Mouse (Mus musculus) stomach, embryonic 15.5 days (tissue): ENCODE results near the gene Ciart. TPM values are rescaled to one million over a fixed set of nuclear protein-coding genes. Genes with fewer than 3 reads are reported as not detected.
"Not testable (repeated sequence)": the region's sequence is repeated elsewhere in the genome, so short reads cannot be mapped to it uniquely, and the experiment has no call there.

Experiments
- ATAC-seq: fragments of 200-750 bp; cut with Nextera tagmentation; 2 replicates; pipeline ENCODE4 v1.8.0; 2017; ENCODE audit warnings: low read depth, moderate number of reproducible peaks, moderate TSS enrichment; ENCODE audit not compliant: insufficient read depth, low FRiP score
- H3K27ac ChIP-seq: fragments of 300-500 bp; sonication (generic); 2 replicates; pipeline ENCODE4 v1.5.1; 2015; ENCODE audit warnings: mild to moderate bottlenecking, inconsistent platforms
- H3K27me3 ChIP-seq: fragments of 300-500 bp; sonication (generic); replicated peaks from 2 replicates; pipeline ENCODE4 v1.6.1; 2015; ENCODE audit warnings: inconsistent platforms
- H3K36me3 ChIP-seq: fragments of 300-500 bp; sonication (generic); 2 replicates; pipeline ENCODE4 v1.6.1; 2015; ENCODE audit warnings: inconsistent platforms
- H3K4me1 ChIP-seq: fragments of 300-500 bp; sonication (generic); 2 replicates; pipeline ENCODE4 v1.6.1; 2015; ENCODE audit warnings: inconsistent platforms
- H3K4me2 ChIP-seq: fragments of 300-500 bp; sonication (generic); 2 replicates; pipeline ENCODE4 v1.6.1; 2015; ENCODE audit warnings: mild to moderate bottlenecking, inconsistent platforms
- H3K4me3 ChIP-seq: fragments of 300-500 bp; sonication (generic); replicated peaks from 2 replicates; pipeline ENCODE4 v1.5.1; 2015; ENCODE audit warnings: inconsistent platforms
- H3K9ac ChIP-seq: fragments of 300-500 bp; sonication (generic); 2 replicates; pipeline ENCODE4 v1.6.1; 2015; ENCODE audit warnings: inconsistent platforms
- H3K9me3 ChIP-seq: fragments of 300-500 bp; sonication (generic); 2 replicates; pipeline ENCODE4 v1.6.1; 2016; ENCODE audit warnings: inconsistent platforms
- whole genome bisulfite sequencing: fragments of 180-500 bp; shearing (Covaris S2); methylation state at CpG from one replicate; pipeline ENCODE4 v1.1.7; 2015; 5-methylcytosine and 5-hydroxymethylcytosine counted together
- polyA plus RNA-seq: library from polyadenylated mRNA; unstranded; fragments of >200 nt; fragmentation: Nextera tagmentation; extraction: Ambion mirVana; gene quantifications from 2 replicates; pipeline ENCODE4 v1.2.1, GENCODE M21; 2015

Ciart gene
- polyA plus RNA-seq, 1 experiment from 2014 or later, result 5.6 TPM

GRCm38 (mm10) chr3:95858278-95858677 lies 23.8 kb downstream of the Ciart start:
- 68% methylated on average over 3 of the region's 3 CpGs for WGBS
- H3K9ac ChIP-seq, ATAC-seq: not testable (repeated sequence)

GRCm38 (mm10) chr3:95857050-95857449 lies 25.0 kb downstream of the Ciart start:
- not testable (repeated sequence) for H3K4me1 ChIP-seq, ATAC-seq, H3K4me3 ChIP-seq, H3K36me3 ChIP-seq, H3K27ac ChIP-seq, H3K9me3 ChIP-seq, H3K4me2 ChIP-seq, H3K27me3 ChIP-seq, H3K9ac ChIP-seq
- 74% methylated on average over 1 of the region's 1 CpGs for WGBS

More at GRCm38 (mm10) chr3:95858278-95858677, 23.8 kb downstream of the Ciart start:
- H3K9me3 ChIP-seq, H3K36me3 ChIP-seq, H3K27me3 ChIP-seq, H3K4me3 ChIP-seq, H3K4me2 ChIP-seq, H3K4me1 ChIP-seq, H3K27ac ChIP-seq: not testable (repeated sequence)

GRCm38 (mm10) chr3:95856115-95856514 lies 25.9 kb downstream of the Ciart start:
- H3K4me1 ChIP-seq, result peaks cover 4% of the 10 kb centered on the region; the same call in 1 of the 2 replicates
- ATAC-seq, result no peak
- H3K9me3 ChIP-seq, result no peaks in the 10 kb centered on the region
- H3K4me3 ChIP-seq, result peak overlapping the region; percentile 84
- peaks cover 14% of the 10 kb centered on the region for H3K36me3 ChIP-seq
- H3K4me2 ChIP-seq, result peak overlapping the region; percentile 64
- H3K27ac ChIP-seq, result peak overlapping the region; percentile 81
- no peaks in the 10 kb centered on the region for H3K27me3 ChIP-seq
- 24% methylated on average over 7 of the region's 7 CpGs for WGBS
- peak overlapping the region; percentile 16; the same call in 1 of the 2 replicates for H3K9ac ChIP-seq

DNA sequence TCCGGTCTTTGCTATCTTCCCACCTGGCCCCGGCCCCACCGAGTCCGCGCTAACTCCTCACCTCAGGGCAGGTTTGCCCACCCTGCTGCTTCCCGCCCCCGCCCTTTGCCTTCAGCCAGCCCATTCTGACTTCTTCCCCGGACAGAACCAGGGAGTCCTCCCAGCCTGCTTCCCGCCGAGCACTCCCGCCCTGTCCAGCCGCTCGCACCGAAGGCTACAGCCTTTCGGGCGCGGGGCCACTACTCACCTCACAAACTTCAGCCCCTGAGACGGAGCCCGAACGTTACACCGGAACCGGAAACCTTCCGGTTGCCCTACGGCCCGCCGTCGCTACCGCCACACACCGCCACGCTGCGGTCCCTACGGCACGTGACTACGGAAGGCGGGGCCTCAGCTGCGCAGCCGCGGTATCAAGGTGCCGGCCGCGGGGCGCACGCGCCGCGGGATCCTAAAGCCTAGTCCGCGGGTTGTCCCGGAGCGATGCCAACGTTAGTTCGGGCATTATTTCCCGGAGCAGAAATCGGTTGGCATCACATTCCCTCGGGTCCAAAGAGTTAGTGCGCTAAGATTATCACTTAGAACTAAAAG lies 26.5 kb downstream of the Ciart start, which contains the start of gene Prpf3:
TSS of gene Prpf3 (minus strand) at position 384 of the 588 bp plus-strand sequence.
- no peaks in the 10 kb centered on the region for H3K27me3 ChIP-seq
- peak within 1 kb of the TSS; percentile 64 for H3K4me2 ChIP-seq
- peaks cover 4% of the 10 kb centered on the region; the same call in 1 of the 2 replicates for H3K4me1 ChIP-seq
- H3K9me3 ChIP-seq, result no peaks in the 10 kb centered on the region
- H3K36me3 ChIP-seq, result peaks cover 20% of the 10 kb centered on the region
- peak; percentile 97 for ATAC-seq
- peak within 1 kb of the TSS; percentile 84 for H3K4me3 ChIP-seq
- H3K27ac ChIP-seq, result peak within 1 kb of the TSS; percentile 81
- WGBS, result under 1% methylated on average over 55 of the region's 56 CpGs
- H3K9ac ChIP-seq, result peak within 1 kb of the TSS; percentile 74

GRCm38 (mm10) chr3:95851317-95851716 lies 30.7 kb downstream of the Ciart start:
- ATAC-seq, result no peak
- H3K4me1 ChIP-seq, result peaks cover 4% of the 10 kb centered on the region; the same call in 1 of the 2 replicates
- no peaks in the 10 kb centered on the region for H3K9me3 ChIP-seq
- H3K4me3 ChIP-seq, result no peak overlapping the region
- no peak overlapping the region for H3K9ac ChIP-seq
- H3K36me3 ChIP-seq, result peaks cover 50% of the 10 kb centered on the region
- whole genome bisulfite sequencing, result 89% methylated on average over 8 of the region's 8 CpGs
- no peak overlapping the region for H3K4me2 ChIP-seq
- no peaks in the 10 kb centered on the region for H3K27me3 ChIP-seq
- H3K27ac ChIP-seq, result no peak overlapping the region

DNA sequence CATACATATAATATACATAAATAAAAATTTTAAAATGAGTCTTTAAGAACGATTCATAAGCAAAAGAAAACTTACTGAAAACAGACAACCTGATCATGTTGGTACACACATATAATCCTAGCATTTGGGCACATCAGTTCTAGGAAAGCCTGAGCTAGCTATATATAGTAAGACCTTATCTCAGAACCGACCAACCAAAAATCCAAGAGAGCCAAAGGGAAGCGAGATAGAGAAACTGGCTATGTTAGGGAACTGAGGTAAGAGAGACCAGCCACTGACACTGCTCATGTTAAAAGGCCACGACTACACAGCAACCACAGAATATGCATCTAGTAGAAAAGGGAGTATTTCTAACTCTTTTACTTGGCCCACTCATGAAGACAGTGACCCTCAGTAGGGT lies 31.4 kb downstream of the Ciart start:
- H3K27ac ChIP-seq, result no peak overlapping the region
- peaks cover 4% of the 10 kb centered on the region; the same call in 1 of the 2 replicates for H3K4me1 ChIP-seq
- H3K4me3 ChIP-seq, result no peak overlapping the region
- H3K9ac ChIP-seq, result no peak overlapping the region
- no peak for ATAC-seq
- no peaks in the 10 kb centered on the region for H3K27me3 ChIP-seq
- no peaks in the 10 kb centered on the region for H3K9me3 ChIP-seq
- 73% methylated on average over 4 of the region's 4 CpGs for WGBS
- no peak overlapping the region for H3K4me2 ChIP-seq
- peaks cover 55% of the 10 kb centered on the region for H3K36me3 ChIP-seq

DNA sequence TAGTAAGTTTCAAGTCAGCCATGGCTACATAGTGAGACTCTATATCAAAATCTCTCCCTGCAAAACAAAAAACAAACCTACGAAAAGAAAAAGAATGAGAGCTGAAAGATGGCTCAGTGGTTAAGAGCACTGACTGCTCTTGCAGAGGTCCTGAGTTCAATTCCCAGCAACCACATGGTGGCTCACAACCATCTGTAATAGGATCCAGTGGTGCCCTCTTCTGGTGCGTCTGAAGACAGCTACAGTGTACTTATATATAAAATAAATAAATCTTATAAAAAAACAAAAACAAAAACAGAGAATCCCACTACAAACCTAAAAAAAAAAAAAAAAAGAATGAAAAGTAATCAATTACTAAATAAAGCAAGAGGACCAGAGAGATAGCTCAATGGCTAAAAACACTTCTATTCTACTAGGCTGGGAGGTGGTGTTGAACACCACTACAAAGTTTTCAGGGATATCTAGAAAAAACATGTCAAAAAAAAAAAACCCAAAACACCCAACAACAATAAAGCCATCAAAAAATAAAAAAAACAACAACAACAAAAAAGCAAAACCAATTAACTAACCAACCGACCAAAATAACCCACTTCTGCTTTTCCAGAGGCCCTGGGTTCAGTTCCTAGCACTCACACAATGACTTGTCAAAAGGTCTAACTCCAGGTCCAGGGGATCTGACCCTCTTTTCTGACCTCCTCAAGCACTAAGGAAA lies 39.4 kb downstream of the Ciart start:
- Histone ChIP-seq H3K9ac (no peak overlapping the region), H3K4me2 (no peak overlapping the region), H3K9me3 (no peaks in the 10 kb centered on the region), H3K4me3 (no peak overlapping the region), H3K27ac (no peak overlapping the region), H3K27me3 (no peaks in the 10 kb centered on the region), H3K4me1 (no peaks in the 10 kb centered on the region), H3K36me3 (peaks cover 45% of the 10 kb centered on the region)
- ATAC-seq, result no peak
- WGBS, result 93% methylated on average over 3 of the region's 3 CpGs

DNA sequence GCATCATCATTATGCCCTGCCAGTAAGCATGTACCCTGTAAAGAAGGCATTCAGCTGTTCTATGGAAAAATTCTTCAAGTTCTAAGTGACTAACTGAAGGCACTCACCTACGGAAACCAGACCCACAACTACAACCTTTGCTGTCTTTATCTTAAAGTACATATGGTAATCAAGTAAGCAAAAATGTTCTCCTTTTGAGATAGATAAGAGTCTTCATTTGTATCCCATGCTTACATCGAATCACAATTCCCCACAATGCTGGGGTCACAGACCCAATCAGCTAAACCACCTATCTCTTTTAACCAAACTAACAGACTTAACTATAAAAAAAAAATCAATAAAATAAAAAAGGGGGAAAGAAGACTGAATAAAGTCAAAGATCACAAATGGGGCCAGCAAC lies 42.8 kb downstream of the Ciart start:
- H3K4me1 ChIP-seq, result no peaks in the 10 kb centered on the region
- WGBS, result 82% methylated on average over 2 of the region's 2 CpGs
- ATAC-seq, result no peak
- peaks cover 36% of the 10 kb centered on the region for H3K36me3 ChIP-seq
- H3K4me2 ChIP-seq, result no peak overlapping the region
- no peak overlapping the region for H3K4me3 ChIP-seq
- H3K27ac ChIP-seq, result no peak overlapping the region
- H3K9ac ChIP-seq, result no peak overlapping the region
- no peaks in the 10 kb centered on the region for H3K27me3 ChIP-seq
- no peaks in the 10 kb centered on the region for H3K9me3 ChIP-seq

DNA sequence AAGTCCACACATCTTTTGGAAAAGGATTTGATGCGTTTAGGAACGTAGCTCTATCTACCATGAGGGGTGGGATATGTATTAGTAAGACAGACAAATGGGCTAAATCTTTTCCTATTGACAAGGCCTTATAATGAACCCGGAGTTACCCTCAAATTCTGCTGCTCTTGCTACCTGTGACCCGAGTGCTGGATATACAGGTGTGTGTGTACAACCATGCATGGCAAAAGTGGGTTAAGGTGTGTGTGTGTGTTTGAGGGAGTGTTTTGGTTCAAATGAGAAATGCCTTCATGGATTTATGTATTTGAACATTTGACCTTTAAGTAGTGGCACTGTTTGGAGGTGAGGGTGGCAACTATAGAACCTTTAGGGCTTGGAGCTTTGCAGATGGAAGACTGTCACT lies 53.0 kb downstream of the Ciart start:
- Histone ChIP-seq H3K4me2 (no peak overlapping the region), H3K27ac (no peak overlapping the region), H3K36me3 (peaks cover 53% of the 10 kb centered on the region), H3K9me3 (no peaks in the 10 kb centered on the region), H3K4me1 (no peaks in the 10 kb centered on the region), H3K9ac (no peak overlapping the region), H3K4me3 (no peak overlapping the region), H3K27me3 (no peaks in the 10 kb centered on the region)
- no peak for ATAC-seq
- WGBS, result 96% methylated on average over 4 of the region's 4 CpGs

Other genes with a start within 250 kb of the Ciart start
- gene Mcl1, start 223.5 kb downstream of the Ciart start, polyA plus RNA-seq, result 54.1 and 57.7 TPM in 2 replicates
- 3.8 and 7.3 TPM in 2 replicates for gene Adamtsl4, start 194.3 kb downstream of the Ciart start, polyA plus RNA-seq
- gene Ecm1, start 142.7 kb downstream of the Ciart start, polyA plus RNA-seq, result 18.5 and 42.6 TPM in 2 replicates
- gene Tars2, start 122.0 kb downstream of the Ciart start, polyA plus RNA-seq, result 46.4 and 50.2 TPM in 2 replicates
- gene Rprd2, start 63.4 kb downstream of the Ciart start, polyA plus RNA-seq, result 20.5 TPM in 2 replicates
- 44.0 and 44.7 TPM in 2 replicates for gene Prpf3, start 26.4 kb downstream of the Ciart start, polyA plus RNA-seq
- gene Mrps21, start 10.7 kb downstream of the Ciart start, polyA plus RNA-seq, result 312 and 324 TPM in 2 replicates
- 25.2 and 26.7 TPM in 2 replicates for gene BC028528, start 9.8 kb upstream of the Ciart start, polyA plus RNA-seq
- 31.9 and 36.8 TPM in 2 replicates for gene Aph1a, start 11.7 kb upstream of the Ciart start, polyA plus RNA-seq
- 2.8 and 3.0 TPM in 2 replicates for gene Car14, start 22.4 kb upstream of the Ciart start, polyA plus RNA-seq
- gene Anp32e, start 47.0 kb upstream of the Ciart start, polyA plus RNA-seq, result 159 and 180 TPM in 2 replicates
- 30.9 and 33.2 TPM in 2 replicates for gene Plekho1, start 113.8 kb upstream of the Ciart start, polyA plus RNA-seq
- 33.9 and 35.1 TPM in 2 replicates for gene Vps45, start 176.2 kb upstream of the Ciart start, polyA plus RNA-seq
- gene Otud7b, start 222.3 kb upstream of the Ciart start, polyA plus RNA-seq, result 20.0 and 22.3 TPM in 2 replicates